Mouse (Mus musculus) olfactory bulb, adult 2 months (tissue): ENCODE measurements around the gene Reep6. TPM values are rescaled to one million over a fixed set of nuclear protein-coding genes. Genes with fewer than 3 reads are reported as not detected.
"Not testable (repeated sequence)": the region's sequence is repeated elsewhere in the genome, so short reads cannot be mapped to it uniquely, and the experiment has no call there.

ENCODE experiments used
- H3K27ac ChIP-seq: fragments of 200-500 bp; 2 replicates; pipeline ENCODE4 v1.5.1; 2012; ENCODE audit warnings: low read depth, low read length; ENCODE audit not compliant: insufficient read depth
- H3K4me1 ChIP-seq: fragments of 200-500 bp; 2 replicates; pipeline ENCODE4 v1.6.1; 2012; ENCODE audit warnings: low read length; ENCODE audit not compliant: control insufficient read depth, insufficient read depth
- H3K4me3 ChIP-seq: fragments of 200-500 bp; 2 replicates; pipeline ENCODE4 v1.5.1; 2012; ENCODE audit warnings: mild to moderate bottlenecking, low read depth, low read length, moderate library complexity; ENCODE audit not compliant: insufficient read depth
- CTCF ChIP-seq: fragments of 200-500 bp; IDR thresholded peaks from 2 replicates; pipeline ENCODE4 v1.5.1; 2012; ENCODE audit warnings: low read depth, mild to moderate bottlenecking, low read length, moderate library complexity; ENCODE audit not compliant: insufficient read depth
- POLR2A ChIP-seq: fragments of 200-500 bp; IDR thresholded peaks from 2 replicates; pipeline ENCODE4 v1.6.1; 2012; ENCODE audit warnings: mild to moderate bottlenecking, low read depth, low read length, moderate library complexity; ENCODE audit not compliant: insufficient read depth
- WGBS: fragments of 180-500 bp; shearing (Covaris S2); methylation state at CpG from one replicate; pipeline ENCODE4 v1.1.7; 2018; 5-methylcytosine and 5-hydroxymethylcytosine counted together
- polyA plus RNA-seq: library from polyadenylated mRNA; stranded (reverse); fragments of >200 nt; gene quantifications from 2 replicates; pipeline ENCODE4 v1.2.4, GENCODE M21; 2012; ENCODE audit warnings: low replicate concordance; ENCODE audit not compliant: missing spikeins, insufficient read depth, insufficient read length

Reep6 gene
- polyA plus RNA-seq, 1 experiment = not detected

DNA sequence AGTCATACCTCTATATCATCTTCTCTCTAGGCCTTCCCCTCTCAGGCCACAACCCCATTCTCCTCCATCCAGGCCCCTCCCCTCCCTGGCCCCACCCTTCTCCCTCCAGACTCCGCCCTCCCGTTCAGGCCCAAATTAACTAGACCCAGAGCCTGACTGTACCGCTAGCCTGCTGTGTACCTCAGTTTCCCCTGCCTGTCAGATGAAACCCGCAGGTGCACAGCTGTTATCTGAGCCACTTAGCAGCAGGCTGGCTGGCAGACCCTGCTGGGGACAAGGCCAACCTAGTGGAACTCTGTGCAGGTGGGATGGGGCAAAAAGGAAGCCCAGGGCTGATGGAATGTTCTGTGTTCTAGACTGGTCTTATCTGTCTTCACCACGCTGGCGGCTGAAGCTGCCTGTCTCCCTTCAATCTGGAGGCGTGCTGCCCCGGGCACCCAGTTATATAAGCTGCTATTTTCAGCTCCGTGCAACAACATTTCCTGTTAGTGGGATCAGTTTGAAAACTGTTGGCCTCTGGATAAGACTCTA lies 14.4 kb downstream of the Reep6 start:
- H3K27ac ChIP-seq = no peak overlapping the region
- H3K4me3 ChIP-seq = no peak overlapping the region
- TF ChIP-seq CTCF = no peak
- no peak for TF ChIP-seq POLR2A
- H3K4me1 ChIP-seq = peaks cover 50% of the 10 kb centered on the region
- 42% methylated on average over 9 of the region's 9 CpGs for WGBS

DNA sequence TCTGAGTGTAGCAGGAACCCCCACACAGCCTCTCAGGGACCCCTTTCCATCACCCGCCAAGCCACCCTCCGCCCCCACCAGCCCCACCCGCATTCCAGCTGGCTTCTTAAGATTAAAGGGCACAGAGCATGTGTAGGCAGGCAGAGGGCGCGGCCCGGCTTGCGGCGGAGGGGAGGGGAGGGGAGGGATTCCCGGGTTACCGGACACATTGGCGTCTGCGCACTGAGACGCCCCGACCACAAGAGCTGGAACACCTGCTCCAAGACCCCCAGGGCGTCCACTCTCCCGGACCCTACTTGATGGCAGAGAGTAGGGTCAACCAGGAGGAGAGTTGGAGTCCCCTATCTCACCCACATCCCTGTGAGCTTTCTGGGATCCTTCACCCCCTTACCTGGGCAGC lies 15.4 kb downstream of the Reep6 start:
- Histone ChIP-seq H3K4me3 (no peak overlapping the region), H3K4me1 (peaks cover 49% of the 10 kb centered on the region), H3K27ac (no peak overlapping the region)
- 6% methylated on average over 16 of the region's 16 CpGs for WGBS
- TF ChIP-seq POLR2A (no peak), CTCF (no peak)

DNA sequence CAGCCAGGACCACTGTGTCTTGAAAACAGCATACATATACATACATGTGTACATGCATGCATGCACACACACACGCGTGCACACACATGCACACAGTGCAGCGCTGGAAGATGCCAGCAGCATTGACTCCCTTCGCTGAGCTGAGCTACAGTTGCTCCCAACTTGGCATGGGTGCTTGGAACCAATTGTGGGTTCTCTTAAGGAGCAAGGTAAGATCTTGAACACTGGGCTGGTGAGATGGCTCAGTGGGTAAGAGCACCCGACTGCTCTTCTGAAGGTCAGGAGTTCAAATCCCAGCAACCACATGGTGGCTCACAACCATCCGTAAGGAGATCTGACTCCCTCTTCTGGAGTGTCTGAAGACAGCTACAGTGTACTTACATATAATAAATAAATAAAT lies 16.2 kb downstream of the Reep6 start:
- H3K4me3 ChIP-seq, H3K27ac ChIP-seq: not testable (repeated sequence)
- peaks cover 48% of the 10 kb centered on the region for H3K4me1 ChIP-seq
- 89% methylated on average over 6 of the region's 6 CpGs for WGBS

DNA sequence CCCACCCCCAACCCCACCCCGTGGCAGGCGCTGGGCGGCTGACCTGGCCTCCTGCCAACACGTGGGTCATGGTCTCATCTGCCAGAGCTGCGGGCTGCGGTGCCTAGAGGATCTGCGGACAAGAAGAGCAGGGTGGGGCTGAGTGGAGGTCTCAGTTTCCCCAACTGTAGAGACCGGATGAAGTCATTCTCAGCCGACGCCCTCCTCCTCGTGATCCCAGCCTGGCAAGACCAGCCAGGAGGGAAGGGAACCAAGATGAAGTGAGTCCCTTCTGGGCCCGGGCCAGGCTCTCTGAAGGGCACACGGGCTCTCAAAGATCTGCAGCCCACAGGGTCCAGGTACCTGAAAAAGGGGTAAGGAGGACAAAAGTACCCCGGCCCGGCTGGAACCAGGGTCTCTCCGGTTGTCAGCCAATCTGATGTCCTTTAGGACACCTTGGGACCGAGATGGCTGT lies 17.8 kb downstream of the Reep6 start:
- Histone ChIP-seq H3K27ac (no peak overlapping the region), H3K4me1 (peaks cover 38% of the 10 kb centered on the region), H3K4me3 (peak overlapping the region; percentile 22; the same call in 1 of the 2 replicates)
- TF ChIP-seq POLR2A (no peak), CTCF (no peak)
- 10% methylated on average over 17 of the region's 17 CpGs for WGBS

DNA sequence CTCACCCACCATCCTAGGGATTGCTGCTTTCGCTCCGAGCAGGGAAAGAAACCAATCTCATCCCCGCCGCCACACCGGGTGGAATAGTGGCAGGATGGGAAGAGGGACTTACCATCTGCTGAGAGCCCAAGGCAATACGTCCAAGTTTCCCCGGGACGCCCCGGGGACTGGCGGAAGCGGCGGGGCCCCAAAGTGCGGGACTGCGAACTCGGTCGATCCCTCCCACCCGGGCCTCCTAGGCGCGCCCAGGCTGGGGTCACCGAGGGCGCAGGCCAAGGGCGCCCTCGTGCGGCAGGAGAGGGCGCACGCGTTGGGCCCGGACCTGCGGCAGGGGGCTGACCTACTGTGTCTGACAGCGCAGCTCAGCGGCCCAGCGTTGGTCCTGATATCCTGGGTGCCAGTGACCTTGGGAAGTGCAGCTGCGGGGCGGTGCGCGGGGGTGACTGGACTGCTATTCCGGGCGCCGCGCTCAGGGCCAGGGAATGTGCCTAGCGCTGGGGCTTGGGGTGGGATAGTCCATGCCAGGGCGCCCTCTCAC lies 18.6 kb downstream of the Reep6 start, which contains the start of gene Adamtsl5:
Gene Adamtsl5, minus strand, starts transcription at position 169 of the 538 bp plus-strand sequence.
- Histone ChIP-seq H3K4me3 (peak within 1 kb of the TSS; percentile 22), H3K27ac (no peak within 1 kb of the TSS), H3K4me1 (peaks cover 32% of the 10 kb centered on the region)
- no peak for TF ChIP-seq POLR2A
- peak; percentile 67 for TF ChIP-seq CTCF
- 1% methylated on average over 42 of the region's 42 CpGs for WGBS

DNA sequence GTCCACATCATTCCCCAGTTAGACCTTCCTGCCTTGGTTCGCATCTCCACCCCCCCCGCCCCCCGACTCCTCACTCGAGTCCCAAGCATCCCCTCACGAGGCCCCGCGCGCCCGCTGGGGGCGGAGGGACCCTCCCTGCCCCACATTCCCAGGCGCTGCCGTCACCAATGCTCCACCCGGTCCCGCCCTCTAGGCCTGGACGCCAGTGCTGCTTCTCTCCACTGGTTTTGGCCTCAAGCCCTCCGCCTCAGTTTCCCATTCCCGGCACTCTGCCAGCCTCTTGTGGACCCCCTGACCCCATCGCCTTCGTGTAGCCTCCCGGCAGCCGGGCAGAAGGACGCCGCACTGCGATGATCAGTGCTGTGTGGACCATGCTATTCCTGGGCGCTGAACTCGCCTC lies 19.2 kb downstream of the Reep6 start:
- TF ChIP-seq POLR2A (no peak), CTCF (no peak)
- peaks cover 27% of the 10 kb centered on the region for H3K4me1 ChIP-seq
- H3K4me3 ChIP-seq = no peak overlapping the region
- H3K27ac ChIP-seq = no peak overlapping the region
- WGBS = 20% methylated on average over 26 of the region's 26 CpGs

DNA sequence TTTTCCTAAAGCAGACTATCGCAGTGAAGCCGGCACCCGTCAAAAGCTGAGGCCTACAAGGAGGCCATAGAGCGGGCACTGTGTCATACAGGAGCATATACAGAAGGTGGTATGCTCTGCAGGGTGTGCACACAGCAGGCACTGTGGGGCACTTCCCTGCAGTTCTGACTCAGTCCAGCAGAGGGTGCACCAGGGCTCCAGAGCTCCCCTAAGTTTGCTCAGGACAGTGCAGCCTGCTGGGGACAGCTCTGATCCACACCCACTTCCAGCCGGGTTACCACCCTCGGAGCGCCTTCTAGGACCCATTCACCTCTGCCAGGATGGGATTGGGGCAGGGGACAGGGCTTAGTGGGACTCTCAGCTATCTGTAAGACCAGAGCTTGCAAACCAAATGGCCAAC lies 20.5 kb downstream of the Reep6 start:
- TF ChIP-seq POLR2A = no peak
- TF ChIP-seq CTCF = peak; percentile 86
- 7% methylated on average over 7 of the region's 7 CpGs for WGBS
- Histone ChIP-seq H3K27ac (no peak overlapping the region), H3K4me3 (no peak overlapping the region), H3K4me1 (peaks cover 18% of the 10 kb centered on the region)

DNA sequence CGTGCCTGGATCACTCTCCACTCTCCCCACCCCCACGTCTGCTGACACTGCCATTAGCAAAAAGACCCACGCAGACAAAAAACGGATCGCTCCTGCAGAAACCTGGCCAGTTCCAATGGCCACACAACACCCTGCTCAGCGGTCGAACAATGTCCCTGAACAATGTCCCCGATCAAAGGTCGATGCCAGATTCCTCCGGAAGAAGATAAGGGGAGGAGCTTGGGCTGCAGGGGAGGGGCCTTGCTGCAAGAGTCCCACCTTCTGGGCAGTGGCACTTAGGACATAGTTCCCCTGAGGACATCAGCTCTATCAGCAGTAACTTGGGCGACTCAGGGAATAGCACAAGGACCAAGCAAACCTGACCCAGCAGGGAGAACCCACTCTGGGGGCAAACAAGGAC lies 22.1 kb downstream of the Reep6 start:
- no peak overlapping the region for H3K4me3 ChIP-seq
- H3K27ac ChIP-seq = no peak overlapping the region
- TF ChIP-seq CTCF (no peak), POLR2A (no peak)
- peaks cover 31% of the 10 kb centered on the region for H3K4me1 ChIP-seq
- WGBS = 36% methylated on average over 11 of the region's 11 CpGs

DNA sequence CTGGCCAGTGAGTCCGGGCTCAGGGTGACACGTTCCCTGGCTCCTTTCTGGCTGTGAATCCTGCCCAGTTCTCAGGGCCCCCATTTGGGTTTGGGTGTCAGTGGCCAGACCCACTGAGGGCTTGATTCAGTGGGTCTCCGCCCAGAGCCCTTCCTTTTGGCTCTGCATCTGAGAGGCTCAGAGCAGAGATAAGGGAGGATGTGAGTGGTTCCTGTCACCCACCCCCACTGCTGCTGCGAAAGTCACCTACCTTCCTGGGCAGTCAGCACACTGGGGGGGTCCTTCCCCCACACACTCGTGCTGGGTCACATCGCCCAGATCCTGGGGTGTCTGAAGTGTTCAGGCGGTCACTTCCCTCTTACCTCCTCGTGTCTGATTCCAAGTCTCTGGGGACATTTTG lies 23.0 kb downstream of the Reep6 start:
- peaks cover 34% of the 10 kb centered on the region for H3K4me1 ChIP-seq
- H3K27ac ChIP-seq = no peak overlapping the region
- TF ChIP-seq POLR2A (no peak), CTCF (no peak)
- no peak overlapping the region for H3K4me3 ChIP-seq
- 78% methylated on average over 8 of the region's 8 CpGs for WGBS
